Mouse (Mus musculus) B cell, adult 2 months (primary cell): ENCODE data around the gene Usp9x.

Source experiments
- DNase-seq, 2 experiments: peaks; one replicate each; pipeline ENCODE4 v3.0.0; 2022

Usp9x gene

DNA sequence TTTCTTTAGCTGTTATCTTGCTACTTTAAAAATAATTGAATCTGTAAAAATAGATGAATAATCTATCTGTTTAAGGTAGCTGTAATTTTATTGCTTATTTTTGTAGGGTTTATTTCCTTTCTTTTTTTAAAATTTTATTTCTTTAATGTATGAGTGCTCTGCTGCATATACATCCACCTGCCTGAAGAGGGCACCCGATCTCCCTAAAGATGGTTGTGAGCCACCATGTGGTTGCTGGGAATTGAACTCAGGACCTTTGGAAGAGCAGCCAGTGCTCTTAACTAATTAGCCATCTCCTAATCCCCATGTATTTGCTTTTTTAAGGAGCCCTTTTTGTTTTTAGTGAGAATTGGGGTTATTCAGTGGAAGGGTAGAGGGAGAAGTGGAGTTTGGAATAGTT is 14.3 kb downstream of the Usp9x start:
- DNase-seq = peak; percentile 18 to 20

DNA sequence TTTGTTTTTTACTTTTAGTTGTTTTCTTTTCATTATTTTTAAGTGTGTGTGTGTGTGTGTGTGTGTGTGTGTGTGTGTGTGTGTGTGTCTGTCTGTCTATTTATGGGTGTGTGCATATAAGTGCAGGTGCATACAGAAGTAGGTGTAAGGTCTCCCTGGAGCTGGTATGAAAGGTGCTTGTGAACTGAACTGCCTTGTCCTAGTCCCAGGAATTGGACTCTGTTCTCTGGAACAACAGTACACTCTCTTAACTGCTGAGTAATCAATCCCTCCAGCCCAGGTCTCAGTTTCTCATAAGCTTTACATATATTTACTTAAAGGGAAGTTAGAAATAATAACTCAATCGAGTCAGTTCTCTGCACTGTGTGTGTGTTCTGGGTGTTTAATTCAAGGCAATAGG is 25.7 kb downstream of the Usp9x start:
- DNase-seq = no peak

- DNase-seq = no peak
Observed at GRCm38 (mm10) chrX:13206514-13206913, 135.2 kb downstream of the Usp9x start.

DNA sequence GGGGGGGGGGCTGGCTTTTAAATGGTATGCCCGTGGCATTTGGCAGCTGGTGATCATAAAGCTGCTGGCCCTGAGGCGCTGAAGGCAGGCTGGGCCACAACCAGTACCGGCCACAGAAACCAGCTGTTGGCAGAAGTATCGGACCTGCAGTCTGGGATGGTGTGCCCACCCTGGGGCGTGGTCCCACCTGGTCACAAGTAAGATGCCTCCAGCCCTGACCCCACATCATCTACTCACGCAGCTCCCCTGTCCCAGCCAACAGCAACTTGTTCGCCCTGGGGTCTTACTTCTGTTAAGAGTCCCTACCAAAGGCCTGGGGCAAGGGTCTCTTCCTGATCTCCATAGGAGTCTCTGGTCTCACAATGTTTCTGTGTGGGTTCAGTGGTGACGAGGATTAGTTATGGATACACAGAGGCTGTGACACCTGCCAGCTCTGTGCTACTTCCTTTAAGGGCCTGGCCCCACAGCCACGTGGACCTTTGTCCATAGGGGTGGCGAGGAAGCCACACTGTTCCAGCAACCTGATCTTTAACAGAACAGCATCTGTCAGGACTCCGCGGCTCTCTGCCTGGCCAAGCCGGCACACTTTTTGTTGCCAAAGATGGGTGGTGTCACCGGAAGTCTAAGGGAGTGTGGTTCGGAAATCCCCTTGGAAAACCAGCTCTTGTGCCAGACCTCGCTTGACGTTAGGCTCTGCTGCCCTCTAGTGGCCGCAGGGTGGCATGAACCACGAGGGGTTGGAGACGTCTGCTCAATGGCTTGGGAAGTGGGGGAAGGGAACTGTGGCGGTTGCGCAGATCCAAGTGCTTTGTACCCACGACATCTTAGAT is 136.4 kb downstream of the Usp9x start:
- peak; percentile 90 for DNase-seq

- no peak for DNase-seq
Observed at GRCm38 (mm10) chrX:13208404-13208803, 137.1 kb downstream of the Usp9x start.

GRCm38 (mm10) chrX:13214275-13214674 is 143.0 kb downstream of the Usp9x start:
- peak; percentile 51 to 59 for DNase-seq
